Mouse (Mus musculus) midbrain, postnatal 0 days (tissue): ENCODE data around the gene Uggt1. TPM values are rescaled to one million over a fixed set of nuclear protein-coding genes. Genes with fewer than 3 reads are reported as not detected.
A peak's percentile ranks its signal among the peaks of the same experiment; 100 is the strongest.

Experiments
- ATAC-seq: fragments of 200-750 bp; cut with Nextera tagmentation; 2 replicates; pipeline ENCODE4 v1.8.0; 2017; ENCODE audit warnings: moderate number of reproducible peaks, mild to moderate bottlenecking, moderate TSS enrichment, moderate library complexity; ENCODE audit not compliant: low FRiP score
- DNase-seq: peaks from one replicate; pipeline ENCODE4 v3.0.0-alpha.2; 2015; ENCODE audit warnings: low spot score
- H3K27ac ChIP-seq: fragments of 300-500 bp; sonication (generic); 2 replicates; pipeline ENCODE4 v1.5.1; 2014; ENCODE audit warnings: low read depth, mild to moderate bottlenecking, low read length, mixed read lengths
- H3K27me3 ChIP-seq: fragments of 300-500 bp; sonication (generic); 2 replicates; pipeline ENCODE4 v1.6.1; 2014; ENCODE audit warnings: low read length, control low read depth, mixed read lengths; ENCODE audit not compliant: insufficient read depth
- H3K36me3 ChIP-seq: fragments of 300-500 bp; sonication (generic); 2 replicates; pipeline ENCODE4 v1.6.1; 2014; ENCODE audit warnings: low read length, control low read depth, mixed read lengths; ENCODE audit not compliant: insufficient read depth
- H3K4me1 ChIP-seq: fragments of 300-500 bp; sonication (generic); 2 replicates; pipeline ENCODE4 v1.6.1; 2014; ENCODE audit warnings: mild to moderate bottlenecking, control low read depth, antibody characterized with exemption, low read length, mixed read lengths; ENCODE audit not compliant: insufficient read depth
- H3K4me2 ChIP-seq: fragments of 300-500 bp; sonication (generic); 2 replicates; pipeline ENCODE4 v1.6.1; 2014; ENCODE audit warnings: low read depth, mild to moderate bottlenecking, low read length, mixed read lengths; ENCODE audit not compliant: poor library complexity, severe bottlenecking
- H3K4me3 ChIP-seq: fragments of 300-500 bp; sonication (generic); 2 replicates; pipeline ENCODE4 v1.5.1; 2014; ENCODE audit warnings: low read depth, mild to moderate bottlenecking, low read length, moderate library complexity
- H3K9ac ChIP-seq: fragments of 300-500 bp; sonication (generic); replicated peaks from 2 replicates; pipeline ENCODE4 v1.6.1; 2014; ENCODE audit warnings: mild to moderate bottlenecking, low read length, moderate library complexity, mixed read lengths; ENCODE audit not compliant: poor library complexity, severe bottlenecking
- H3K9me3 ChIP-seq: fragments of 300-500 bp; sonication (generic); 2 replicates; pipeline ENCODE4 v1.6.1; 2016; ENCODE audit warnings: low read length, control low read depth
- CTCF ChIP-seq: IDR thresholded peaks from 2 replicates; pipeline ENCODE4 v1.5.1; 2016; ENCODE audit warnings: antibody characterized with exemption, mild to moderate bottlenecking
- WGBS: fragments of 180-500 bp; shearing (Covaris S2); extraction: QIAGEN DNeasy Blood & Tissue Kit; methylation state at CpG from one replicate; pipeline ENCODE4 v1.1.7; 2014; 5-methylcytosine and 5-hydroxymethylcytosine counted together
- polyA plus RNA-seq: library from polyadenylated mRNA; unstranded; fragments of >200 nt; fragmentation: Nextera tagmentation; extraction: Ambion mirVana; gene quantifications from 2 replicates; pipeline ENCODE4 v1.2.1, GENCODE M21; 2015
- total RNA-seq: library from RNA; depleted of rRNA; stranded (reverse); fragments of >200 nt; gene quantifications from 2 replicates; pipeline ENCODE4 v1.2.3, GENCODE M21; 2014; rRNA removed

Uggt1 gene
- total RNA-seq (48.3 and 50.6 TPM in 2 replicates), polyA plus RNA-seq (22.1 and 23.8 TPM in 2 replicates)

GRCm38 (mm10) chr1:36244058-36244827 lies at the start of gene Uggt1:
Gene Uggt1 (minus strand): TSS chr1:36244720.
- H3K9ac ChIP-seq: peak within 1 kb of the TSS; percentile 86
- 2% methylated on average over 47 of the region's 49 CpGs for WGBS
- peak; percentile 95 for ATAC-seq
- DNase-seq: peak; percentile 97
- peaks cover 5% of the 10 kb centered on the region; the same call in 1 of the 2 replicates for H3K4me1 ChIP-seq
- H3K27ac ChIP-seq: peak within 1 kb of the TSS; percentile 80
- H3K27me3 ChIP-seq: no peaks in the 10 kb centered on the region
- TF ChIP-seq CTCF: peak; percentile 30
- H3K9me3 ChIP-seq: no peaks in the 10 kb centered on the region
- H3K4me2 ChIP-seq: peak within 1 kb of the TSS; percentile 73
- H3K36me3 ChIP-seq: no peaks in the 10 kb centered on the region
- H3K4me3 ChIP-seq: peak within 1 kb of the TSS; percentile 91

- no peaks in the 10 kb centered on the region for H3K4me1 ChIP-seq
- no peaks in the 10 kb centered on the region for H3K9me3 ChIP-seq
- H3K4me2 ChIP-seq: no peak overlapping the region
- ATAC-seq (no peak), DNase-seq (no peak)
- H3K27ac ChIP-seq: no peak overlapping the region
- no peaks in the 10 kb centered on the region for H3K27me3 ChIP-seq
- WGBS: 88% methylated on average over 8 of the region's 8 CpGs
- no peak for TF ChIP-seq CTCF
- no peak overlapping the region for H3K9ac ChIP-seq
- no peak overlapping the region for H3K4me3 ChIP-seq
- H3K36me3 ChIP-seq: no peaks in the 10 kb centered on the region
Measured at GRCm38 (mm10) chr1:36293470-36293869, 49.0 kb upstream of the Uggt1 start.

- Histone ChIP-seq H3K4me3 (no peak overlapping the region), H3K4me2 (no peak overlapping the region), H3K27me3 (no peaks in the 10 kb centered on the region), H3K36me3 (no peaks in the 10 kb centered on the region), H3K4me1 (no peaks in the 10 kb centered on the region), H3K27ac (no peak overlapping the region), H3K9ac (no peak overlapping the region), H3K9me3 (no peaks in the 10 kb centered on the region)
- no peak for TF ChIP-seq CTCF
- DNase-seq (no peak), ATAC-seq (no peak)
- WGBS: 87% methylated on average over 6 of the region's 6 CpGs
Measured at GRCm38 (mm10) chr1:36281849-36282248, 37.3 kb upstream of the Uggt1 start.

GRCm38 (mm10) chr1:36280938-36281337 lies 36.4 kb upstream of the Uggt1 start:
- DNase-seq (no peak), ATAC-seq (no peak)
- no peak overlapping the region for H3K27ac ChIP-seq
- H3K27me3 ChIP-seq: no peaks in the 10 kb centered on the region
- no peak overlapping the region for H3K9ac ChIP-seq
- no peak overlapping the region for H3K4me2 ChIP-seq
- no peaks in the 10 kb centered on the region for H3K36me3 ChIP-seq
- no peak for TF ChIP-seq CTCF
- no peaks in the 10 kb centered on the region for H3K4me1 ChIP-seq
- no peaks in the 10 kb centered on the region for H3K9me3 ChIP-seq
- H3K4me3 ChIP-seq: no peak overlapping the region
- WGBS: 88% methylated on average over 3 of the region's 3 CpGs

GRCm38 (mm10) chr1:36279202-36279601 lies 34.7 kb upstream of the Uggt1 start:
- peak; percentile 69 for DNase-seq
- no peaks in the 10 kb centered on the region for H3K4me1 ChIP-seq
- no peak for ATAC-seq
- no peak overlapping the region for H3K9ac ChIP-seq
- TF ChIP-seq CTCF: peak; percentile 83
- no peak overlapping the region for H3K4me3 ChIP-seq
- no peaks in the 10 kb centered on the region for H3K36me3 ChIP-seq
- no peak overlapping the region for H3K27ac ChIP-seq
- H3K4me2 ChIP-seq: no peak overlapping the region
- WGBS: 18% methylated on average over 3 of the region's 3 CpGs
- H3K27me3 ChIP-seq: no peaks in the 10 kb centered on the region
- no peaks in the 10 kb centered on the region for H3K9me3 ChIP-seq

- Histone ChIP-seq H3K4me3 (no peak overlapping the region), H3K27me3 (no peaks in the 10 kb centered on the region), H3K4me1 (no peaks in the 10 kb centered on the region), H3K4me2 (no peak overlapping the region), H3K9me3 (no peaks in the 10 kb centered on the region), H3K27ac (no peak overlapping the region), H3K36me3 (no peaks in the 10 kb centered on the region), H3K9ac (no peak overlapping the region)
- ATAC-seq (no peak), DNase-seq (peak; percentile 31)
- TF ChIP-seq CTCF: peak; percentile 76
- 18% methylated on average over 7 of the region's 7 CpGs for WGBS
Measured at GRCm38 (mm10) chr1:36277267-36278060, 32.9 kb upstream of the Uggt1 start.
